Mouse (Mus musculus): ENCODE measurements around the gene Wdr35. TPM values are rescaled to one million over a fixed set of nuclear protein-coding genes. Genes with fewer than 3 reads are reported as not detected.
A peak's percentile ranks its signal among the peaks of the same experiment; 100 is the strongest.
"Not testable (repeated sequence)": the region's sequence is repeated elsewhere in the genome, so short reads cannot be mapped to it uniquely, and the experiment has no call there.

Wdr35 gene
- polyA plus RNA-seq, 1 experiment = 7.5 TPM

- H3K4me1 ChIP-seq (ENCODE audit: control insufficient read depth, insufficient read depth, low read length) = no peaks in the 10 kb centered on the region
- no peak overlapping the region for H3K27ac ChIP-seq (ENCODE audit: control insufficient read depth, insufficient read depth, low read depth, low read length, poor library complexity)
- TF ChIP-seq POLR2A (IDR thresholded peaks at IDR 0.05; ENCODE audit: borderline replicate concordance, control insufficient read depth, low read depth, low read length) (no peak), CTCF (IDR thresholded peaks at IDR 0.05; ENCODE audit: control insufficient read depth, insufficient read depth, low read length) (no peak)
- WGBS = 64% methylated on average over 3 of the region's 3 CpGs
- H3K4me3 ChIP-seq (replicated peaks; ENCODE audit: control insufficient read depth, low read depth, low read length) = no peak overlapping the region
Measured at GRCm38 (mm10) chr12:9020986-9021385, 47.3 kb downstream of the Wdr35 start.

DNA sequence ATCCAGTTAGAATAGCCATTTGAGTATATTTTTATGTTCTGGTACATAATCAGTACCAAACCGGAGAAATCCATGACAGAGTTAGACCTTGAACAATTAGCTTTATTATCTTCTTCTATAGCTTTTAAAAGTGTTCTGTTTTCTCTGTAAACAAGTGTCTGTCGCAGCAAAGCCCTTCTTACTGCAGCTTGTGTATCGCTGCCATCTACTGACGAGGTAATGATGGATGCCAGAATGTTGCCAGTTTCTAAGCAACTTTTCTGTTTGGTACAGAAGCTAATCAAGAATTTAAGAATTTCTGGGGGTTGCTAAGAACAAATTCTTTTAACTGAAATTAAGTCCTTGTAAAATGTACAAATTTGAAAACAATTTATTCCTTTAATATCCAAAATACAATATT, 49.3 kb downstream of the Wdr35 start:
- WGBS = 59% methylated on average over 4 of the region's 4 CpGs
- H3K27ac ChIP-seq (ENCODE audit: control insufficient read depth, insufficient read depth, low read depth, low read length, poor library complexity) = no peak overlapping the region
- no peaks in the 10 kb centered on the region for H3K4me1 ChIP-seq (ENCODE audit: control insufficient read depth, insufficient read depth, low read length)
- H3K4me3 ChIP-seq (replicated peaks; ENCODE audit: control insufficient read depth, low read depth, low read length) = no peak overlapping the region
- TF ChIP-seq CTCF (IDR thresholded peaks at IDR 0.05; ENCODE audit: control insufficient read depth, insufficient read depth, low read length) (0 out of 2 replicates have a peak, but pooled peaks have one; percentile 4), POLR2A (IDR thresholded peaks at IDR 0.05; ENCODE audit: borderline replicate concordance, control insufficient read depth, low read depth, low read length) (no peak)

DNA sequence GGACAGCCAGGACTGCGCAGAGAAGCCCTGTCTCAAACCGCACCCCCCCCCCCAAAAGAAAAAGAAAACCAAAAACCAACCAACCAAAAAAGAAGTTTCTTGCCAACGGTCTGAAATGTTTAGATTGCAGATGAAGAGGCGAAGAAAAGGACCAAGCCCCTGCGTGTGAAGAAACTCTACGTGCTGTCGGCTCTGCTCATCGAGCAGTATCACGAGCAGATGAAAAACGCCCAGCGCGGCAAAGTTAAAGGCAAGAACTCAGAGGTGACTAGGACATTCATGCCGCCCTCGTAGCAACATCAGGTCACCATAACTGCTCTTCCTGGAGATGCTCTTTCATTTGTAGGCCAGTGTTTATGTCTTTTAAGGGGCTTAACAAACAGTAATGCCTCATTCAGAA, 50.4 kb downstream of the Wdr35 start:
- TF ChIP-seq POLR2A (IDR thresholded peaks at IDR 0.05; ENCODE audit: borderline replicate concordance, control insufficient read depth, low read depth, low read length) (no peak), CTCF (IDR thresholded peaks at IDR 0.05; ENCODE audit: control insufficient read depth, insufficient read depth, low read length) (no peak)
- Histone ChIP-seq H3K4me1 (ENCODE audit: control insufficient read depth, insufficient read depth, low read length) (no peaks in the 10 kb centered on the region), H3K27ac (ENCODE audit: control insufficient read depth, insufficient read depth, low read depth, low read length, poor library complexity) (no peak overlapping the region), H3K4me3 (replicated peaks; ENCODE audit: control insufficient read depth, low read depth, low read length) (no peak overlapping the region)
- 92% methylated on average over 14 of the region's 14 CpGs for WGBS

GRCm38 (mm10) chr12:9024736-9025135, 51.0 kb downstream of the Wdr35 start:
- H3K4me1 ChIP-seq (ENCODE audit: control insufficient read depth, insufficient read depth, low read length) = no peaks in the 10 kb centered on the region
- 85% methylated on average over 13 of the region's 13 CpGs for WGBS
- H3K27ac ChIP-seq (ENCODE audit: control insufficient read depth, insufficient read depth, low read depth, low read length, poor library complexity) = no peak overlapping the region
- H3K4me3 ChIP-seq (replicated peaks; ENCODE audit: control insufficient read depth, low read depth, low read length) = no peak overlapping the region
- TF ChIP-seq POLR2A (IDR thresholded peaks at IDR 0.05; ENCODE audit: borderline replicate concordance, control insufficient read depth, low read depth, low read length) = no peak
- TF ChIP-seq CTCF (IDR thresholded peaks at IDR 0.05; ENCODE audit: control insufficient read depth, insufficient read depth, low read length) = no peak

DNA sequence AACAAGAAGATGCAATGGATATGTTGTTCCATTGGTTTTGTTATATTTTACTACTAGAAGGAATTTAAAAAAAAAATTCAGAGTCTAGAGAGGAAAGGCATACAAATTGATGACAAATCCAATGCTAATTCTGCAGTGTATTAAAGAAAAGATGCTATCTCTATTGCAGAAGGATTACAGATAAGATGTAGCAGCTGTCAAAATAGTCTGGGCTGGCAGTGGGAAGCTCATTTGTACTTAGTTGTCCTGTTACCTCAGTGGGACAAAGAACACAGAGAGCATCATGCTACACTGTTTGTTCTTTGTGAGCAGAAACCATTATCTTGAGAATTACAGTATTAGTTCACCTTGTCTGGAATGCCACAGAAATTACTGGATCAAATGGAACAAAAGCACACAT, 53.2 kb downstream of the Wdr35 start:
- Histone ChIP-seq H3K4me1 (ENCODE audit: control insufficient read depth, insufficient read depth, low read length) (no peaks in the 10 kb centered on the region), H3K4me3 (replicated peaks; ENCODE audit: control insufficient read depth, low read depth, low read length) (no peak overlapping the region), H3K27ac (ENCODE audit: control insufficient read depth, insufficient read depth, low read depth, low read length, poor library complexity) (no peak overlapping the region)
- TF ChIP-seq CTCF (IDR thresholded peaks at IDR 0.05; ENCODE audit: control insufficient read depth, insufficient read depth, low read length) (no peak), POLR2A (IDR thresholded peaks at IDR 0.05; ENCODE audit: borderline replicate concordance, control insufficient read depth, low read depth, low read length) (no peak)

DNA sequence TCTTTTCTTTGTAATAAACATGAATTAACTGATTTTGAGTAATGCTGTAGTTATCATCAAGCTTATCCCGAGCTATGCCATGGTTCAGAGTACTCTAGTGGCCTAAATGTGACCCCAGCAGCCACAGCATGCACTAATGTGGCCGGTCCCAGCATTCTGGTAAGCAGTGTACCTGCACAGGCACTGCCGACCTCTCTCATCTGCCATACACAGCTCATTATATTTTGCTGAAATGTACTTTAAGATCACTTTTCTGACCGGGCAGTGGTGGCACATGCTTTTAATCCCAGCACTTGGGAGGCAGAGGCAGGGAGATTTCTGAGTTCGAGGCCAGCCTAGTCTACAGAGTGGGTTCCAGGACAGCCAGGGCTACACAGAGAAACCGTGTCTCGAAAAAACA, 55.1 kb downstream of the Wdr35 start:
- H3K27ac ChIP-seq (ENCODE audit: control insufficient read depth, insufficient read depth, low read depth, low read length, poor library complexity); H3K4me1 ChIP-seq (ENCODE audit: control insufficient read depth, insufficient read depth, low read length); H3K4me3 ChIP-seq (replicated peaks; ENCODE audit: control insufficient read depth, low read depth, low read length): not testable (repeated sequence)
- 81% methylated on average over 7 of the region's 7 CpGs for WGBS

GRCm38 (mm10) chr12:9029506-9029887, 55.8 kb downstream of the Wdr35 start:
- H3K27ac ChIP-seq (ENCODE audit: control insufficient read depth, insufficient read depth, low read depth, low read length, poor library complexity) = peak overlapping the region; percentile 99; the same call in 1 of the 2 replicates

GRCm38 (mm10) chr12:9029888-9030723, 56.4 kb downstream of the Wdr35 start, which contains the start of gene Ttc32:
TSS of gene Ttc32 (plus strand) at chr12:9029997.
- Histone ChIP-seq H3K4me3 (replicated peaks; ENCODE audit: control insufficient read depth, low read depth, low read length) (peak within 1 kb of the TSS; percentile 88), H3K4me1 (ENCODE audit: control insufficient read depth, insufficient read depth, low read length) (no peaks in the 10 kb centered on the region), H3K27ac (ENCODE audit: control insufficient read depth, insufficient read depth, low read depth, low read length, poor library complexity) (peak within 1 kb of the TSS; percentile 99)
- TF ChIP-seq CTCF (IDR thresholded peaks at IDR 0.05; ENCODE audit: control insufficient read depth, insufficient read depth, low read length) (no peak), POLR2A (IDR thresholded peaks at IDR 0.05; ENCODE audit: borderline replicate concordance, control insufficient read depth, low read depth, low read length) (peak; percentile 86; the same call in 1 of the 2 replicates)
- under 1% methylated on average over 69 of the region's 69 CpGs for WGBS

More at GRCm38 (mm10) chr12:9029506-9029887, 55.8 kb downstream of the Wdr35 start:
- H3K4me1 ChIP-seq (ENCODE audit: control insufficient read depth, insufficient read depth, low read length) = no peaks in the 10 kb centered on the region
- H3K4me3 ChIP-seq (replicated peaks; ENCODE audit: control insufficient read depth, low read depth, low read length) = peak overlapping the region; percentile 88
- TF ChIP-seq POLR2A (IDR thresholded peaks at IDR 0.05; ENCODE audit: borderline replicate concordance, control insufficient read depth, low read depth, low read length) (no peak), CTCF (IDR thresholded peaks at IDR 0.05; ENCODE audit: control insufficient read depth, insufficient read depth, low read length) (no peak)
- 9% methylated on average over 4 of the region's 4 CpGs for WGBS
